12 mouse cellular contexts compared by ENCODE assay signal in genomic region chr3:29539902-29540301, GRCm38 (mm10).
"Had no signal": no experiment of that assay in that cellular context is flagged by ENCODE, and none has a peak within 500 bp of the region (broad histone marks: within the 10 kb centered on the region; RNA-seq: fewer than 3 reads in every experiment).

No protein-coding gene starts in this region.

- H3K4me2 ChIP-seq: kidney, embryonic 15.5 days; limb, embryonic 15.5 days; neural tube, embryonic 15.5 days had no signal

- DNase-seq: midbrain, embryonic 14.5 days; thymus, postnatal 4 days had no signal

- H3K9me3 ChIP-seq: kidney, embryonic 15.5 days; limb, embryonic 15.5 days; midbrain, embryonic 10.5 days; neural tube, embryonic 15.5 days had no signal

- H3K27ac ChIP-seq: kidney, embryonic 15.5 days; left cerebral cortex, adult 2 months; limb, embryonic 15.5 days; liver, embryonic 14.5 days; midbrain, embryonic 10.5 days; neural tube, embryonic 15.5 days had no signal

- H3K4me1 ChIP-seq: kidney, embryonic 15.5 days; limb, embryonic 15.5 days; neural tube, embryonic 15.5 days had no signal

- H3K36me3 ChIP-seq: kidney, embryonic 15.5 days; limb, embryonic 15.5 days; midbrain, embryonic 10.5 days; neural tube, embryonic 15.5 days had no signal

- H3K4me3 ChIP-seq: kidney, embryonic 15.5 days; left cerebral cortex, adult 2 months; limb, embryonic 15.5 days; midbrain, embryonic 10.5 days; myocyte; neural tube, embryonic 15.5 days had no signal

- ATAC-seq: hindbrain, embryonic 16.5 days; inflammation-experienced regulatory T-cells, adult 6 months; intestine, postnatal 0 days had no signal

- H3K27me3 ChIP-seq: kidney, embryonic 15.5 days; limb, embryonic 15.5 days; neural tube, embryonic 15.5 days had no signal

- H3K9ac ChIP-seq: kidney, embryonic 15.5 days; limb, embryonic 15.5 days; liver, embryonic 14.5 days; neural tube, embryonic 15.5 days had no signal
